Mouse (Mus musculus): Measurements from ENCODE around the gene Vmn1r197.
A peak's percentile ranks its signal among the peaks of the same experiment; 100 is the strongest.
"Not testable (repeated sequence)": the region's sequence is repeated elsewhere in the genome, so short reads cannot be mapped to it uniquely, and the experiment has no call there.

Gene Vmn1r197

DNA sequence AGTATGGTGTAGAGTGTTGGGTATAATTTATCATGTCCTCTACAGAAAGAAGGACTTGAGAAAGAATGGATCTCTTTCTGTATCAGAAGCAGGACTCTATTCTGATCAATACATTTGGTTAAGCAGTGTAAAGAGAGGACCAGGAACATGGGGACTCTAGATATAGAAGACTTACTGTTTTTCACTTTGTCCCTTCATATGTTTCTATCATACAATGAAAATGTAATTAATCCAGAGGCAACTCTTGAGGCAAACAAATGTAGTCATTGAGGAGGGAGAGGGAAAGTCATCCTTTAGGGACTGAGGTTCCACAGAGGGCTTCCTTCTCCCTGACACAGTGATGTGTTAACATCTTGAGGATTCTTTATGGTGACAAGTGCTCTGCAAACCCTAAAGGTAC is at the start of gene Vmn1r197:
Gene Vmn1r197, plus strand, starts transcription at position 301 of the 400 bp plus-strand sequence.
- no peak for DNase-seq

DNA sequence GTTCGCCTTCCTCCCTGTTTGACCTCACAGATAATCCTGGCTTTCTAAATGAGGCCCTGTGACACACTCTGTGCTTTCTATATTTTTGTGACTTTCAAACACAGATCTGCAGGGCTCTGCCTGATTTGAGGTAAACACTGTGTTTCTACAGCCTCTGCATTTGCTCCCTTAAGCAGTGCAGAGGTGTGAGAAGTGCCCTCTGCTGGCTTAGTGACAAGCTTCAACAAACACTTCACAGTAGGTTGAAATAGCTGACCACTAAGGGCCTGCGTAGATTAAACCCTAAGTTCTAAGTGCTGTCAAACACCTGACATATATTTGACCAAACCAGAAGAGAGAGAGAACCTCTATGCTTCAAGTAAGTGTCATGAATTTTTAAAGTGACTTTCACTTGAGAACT is 39.8 kb upstream of the Vmn1r197 start:
- DNase-seq, result no peak

DNA sequence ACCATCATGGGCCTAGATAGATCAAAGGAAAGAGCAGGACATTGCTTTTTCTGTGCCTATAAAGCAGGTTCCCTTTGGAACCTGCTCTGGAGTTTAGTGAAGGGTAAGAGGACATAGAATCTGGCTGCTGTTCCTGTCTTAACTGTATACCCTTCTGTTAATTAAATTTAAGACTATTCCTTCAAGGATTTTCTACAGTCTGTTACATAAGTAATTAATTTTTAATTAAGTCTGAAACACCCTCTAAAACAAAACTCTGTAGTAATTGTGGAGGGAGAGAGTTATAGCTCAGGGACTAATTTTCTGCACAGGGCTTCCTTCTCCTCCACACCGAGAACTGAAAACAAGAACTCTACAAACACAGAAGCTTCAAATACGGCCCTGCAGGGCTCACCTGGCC is 34.8 kb upstream of the Vmn1r197 start, which contains the start of gene Vmn1r196:
Gene Vmn1r196, plus strand, starts transcription at position 301 of the 400 bp plus-strand sequence.
- DNase-seq, result no peak

DNA sequence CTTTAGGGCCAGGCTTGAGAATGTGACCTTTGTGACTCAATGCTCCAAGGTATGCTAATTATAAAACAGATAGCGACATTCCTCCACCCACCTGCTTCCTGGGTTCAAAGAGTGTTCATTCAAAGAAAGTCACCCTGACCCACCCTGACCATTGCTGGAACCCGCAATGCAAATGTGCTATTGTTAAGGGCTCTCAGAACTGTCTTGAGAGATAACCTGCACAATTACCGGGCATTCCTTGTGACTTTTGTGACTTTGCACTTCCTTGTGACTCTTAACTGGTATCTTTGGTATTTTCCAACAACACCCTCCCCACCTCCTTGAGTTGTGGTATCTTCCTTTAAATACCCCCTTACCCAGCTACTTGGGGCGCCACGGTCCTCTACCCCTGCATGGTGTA is 16.3 kb upstream of the Vmn1r197 start:
- not testable (repeated sequence) for DNase-seq

DNA sequence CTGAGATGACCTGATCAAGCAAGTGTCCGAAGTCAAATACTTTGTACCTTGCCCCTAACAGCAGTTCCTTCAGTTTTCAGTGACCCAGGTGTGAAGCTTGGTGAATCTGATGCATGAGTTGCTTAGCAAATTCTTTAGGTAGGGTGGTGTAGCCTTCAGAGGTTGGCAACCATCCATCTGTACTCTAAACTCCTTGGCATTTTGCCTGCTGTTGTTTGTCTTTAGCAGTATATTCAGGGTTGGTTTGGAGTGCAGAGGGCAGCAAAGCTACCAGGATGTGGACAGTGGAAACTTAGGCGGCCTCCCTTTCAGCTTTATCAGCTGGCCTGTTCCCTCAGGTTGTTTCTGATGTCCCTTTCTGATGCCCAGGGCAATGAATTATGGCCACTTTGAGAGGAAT is 9.0 kb upstream of the Vmn1r197 start:
- peak; percentile 76 for DNase-seq

DNA sequence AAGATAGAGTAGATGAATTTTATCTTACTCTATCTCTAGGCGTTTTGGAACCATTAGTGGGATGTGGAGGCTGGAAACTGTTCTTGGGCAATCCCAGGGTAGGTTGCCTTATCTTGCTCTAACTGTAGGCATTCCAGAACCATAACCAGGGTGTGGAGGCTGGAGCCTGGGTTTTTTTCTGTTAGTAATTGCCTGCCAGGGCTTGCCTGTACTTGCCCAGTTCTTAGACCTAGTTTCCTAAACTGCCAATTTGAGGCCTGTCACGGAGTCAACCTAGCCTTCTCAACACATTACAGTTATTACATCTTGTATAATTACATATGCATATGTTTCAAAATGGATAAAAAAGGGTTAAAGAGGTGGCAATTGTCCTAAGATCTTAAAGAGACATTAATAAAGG is 7.0 kb upstream of the Vmn1r197 start:
- DNase-seq, result no peak

DNA sequence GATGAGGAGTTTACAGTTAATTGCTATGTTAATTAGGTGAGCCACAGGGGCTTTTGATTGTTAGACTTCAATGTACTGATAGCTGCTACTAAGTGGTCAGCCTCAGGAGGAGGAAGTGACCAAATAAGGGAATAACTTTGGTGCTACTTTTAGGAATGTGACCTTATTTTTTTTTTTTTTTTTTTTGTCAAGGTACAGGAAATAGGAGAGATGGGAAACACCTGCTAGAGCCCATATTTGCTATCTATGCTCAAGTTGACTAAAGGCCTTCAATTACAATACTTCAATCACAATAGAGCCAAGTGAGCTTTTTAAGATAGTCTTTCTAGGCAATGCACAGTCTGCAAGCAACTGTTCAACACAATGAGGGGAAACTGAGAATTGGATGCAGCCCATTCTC is 4.3 kb upstream of the Vmn1r197 start:
- DNase-seq, result no peak

DNA sequence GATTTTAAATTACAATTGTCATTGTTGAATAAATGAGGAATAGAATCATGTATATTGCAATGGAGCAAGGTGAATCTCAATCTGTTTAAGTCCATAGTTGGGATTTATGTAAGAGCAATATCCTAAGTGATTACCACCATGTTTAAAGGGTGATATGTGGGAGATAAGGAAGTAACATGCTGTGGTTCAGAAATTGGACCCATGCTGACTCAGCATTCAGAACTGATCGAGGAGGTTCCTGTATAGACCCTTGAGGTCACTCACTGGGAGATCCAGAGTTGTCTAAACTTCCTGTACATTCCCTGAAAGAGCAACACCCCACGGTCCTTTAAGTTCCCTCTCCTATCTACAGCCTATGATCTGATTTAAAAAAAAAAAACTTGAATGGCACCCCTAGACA is 8.9 kb downstream of the Vmn1r197 start:
- no peak for DNase-seq

DNA sequence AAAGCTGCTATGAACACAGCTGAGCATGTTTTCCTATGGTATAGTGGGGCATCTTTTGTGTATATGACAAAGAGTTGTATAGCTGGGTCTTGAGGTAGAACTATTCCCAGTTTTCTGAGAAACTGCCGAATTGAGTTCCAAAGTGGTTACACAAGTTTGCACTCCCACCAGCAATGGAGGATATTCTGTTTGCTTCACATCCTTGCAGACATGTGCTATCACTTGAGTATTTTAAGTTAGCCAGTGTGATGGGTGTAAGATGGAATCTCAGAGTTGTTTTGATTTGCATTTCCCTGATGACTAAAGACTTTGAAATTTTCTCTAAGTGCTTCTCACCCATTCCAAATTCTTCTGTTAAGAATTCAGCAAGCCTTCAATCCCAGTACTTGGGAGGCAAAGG is 11.2 kb downstream of the Vmn1r197 start:
- DNase-seq, result no peak

DNA sequence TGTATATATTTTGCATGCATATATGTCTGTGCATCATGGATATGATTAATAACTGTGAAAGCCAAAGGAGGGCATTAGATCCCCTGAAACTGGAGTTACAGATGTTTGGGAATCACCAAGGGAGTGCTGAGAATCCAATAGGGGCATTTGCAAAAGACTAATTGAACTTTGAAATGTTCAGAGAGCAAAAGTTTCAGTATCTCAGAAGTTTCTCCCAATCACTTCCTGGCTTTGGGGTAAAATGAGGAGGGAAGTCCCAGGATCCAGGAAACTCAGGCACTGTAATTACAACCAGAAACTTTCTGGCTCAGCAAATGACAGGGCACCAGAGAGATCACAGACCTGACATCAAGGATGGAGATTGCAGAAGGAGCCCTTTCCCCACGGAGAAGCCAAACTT is 25.7 kb downstream of the Vmn1r197 start, which contains the start of gene Vmn1r198:
Gene Vmn1r198, plus strand, starts transcription at position 301 of the 400 bp plus-strand sequence.
- no peak for DNase-seq

DNA sequence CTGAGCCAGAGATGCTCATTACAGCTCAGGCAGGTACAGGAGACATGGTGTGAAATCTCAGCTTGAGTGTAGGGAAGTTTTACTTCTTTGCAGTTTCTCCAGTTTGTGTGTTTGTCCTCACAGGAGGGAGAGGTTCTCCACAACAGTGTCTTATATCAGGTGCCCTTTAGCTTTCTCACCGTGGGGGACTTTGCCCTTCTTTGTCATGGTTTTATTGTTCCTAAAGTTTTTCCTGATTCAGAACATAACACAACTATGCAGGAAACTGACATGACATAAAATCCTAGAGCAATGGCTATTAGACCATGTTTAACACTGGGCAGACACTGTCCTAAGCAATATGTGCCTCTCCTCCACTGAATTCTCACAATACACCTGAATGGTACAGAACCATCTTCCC is 26.4 kb downstream of the Vmn1r197 start:
- DNase-seq, result no peak

DNA sequence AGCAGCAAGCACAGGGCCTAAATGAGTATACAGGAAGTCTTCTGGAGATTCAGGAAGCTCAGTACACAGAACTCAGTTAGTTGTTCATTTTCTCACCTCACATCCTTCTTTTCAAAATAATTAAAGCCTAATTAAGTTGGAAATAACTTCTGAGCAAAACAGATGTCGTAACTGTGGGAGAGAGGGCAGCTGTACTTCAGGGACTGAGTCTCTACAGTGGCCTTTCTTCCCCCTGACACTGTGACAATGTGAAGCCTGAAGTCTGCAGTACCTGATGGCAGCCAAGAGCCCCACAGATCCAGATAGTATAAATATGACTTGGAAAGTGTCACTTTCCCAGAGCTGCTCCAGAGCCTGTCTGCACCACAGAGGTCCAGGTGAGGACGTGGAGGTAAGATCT is 55.1 kb downstream of the Vmn1r197 start, which contains the start of gene Vmn1r199:
Gene Vmn1r199, plus strand, starts transcription at position 301 of the 400 bp plus-strand sequence.
- no peak for DNase-seq

DNA sequence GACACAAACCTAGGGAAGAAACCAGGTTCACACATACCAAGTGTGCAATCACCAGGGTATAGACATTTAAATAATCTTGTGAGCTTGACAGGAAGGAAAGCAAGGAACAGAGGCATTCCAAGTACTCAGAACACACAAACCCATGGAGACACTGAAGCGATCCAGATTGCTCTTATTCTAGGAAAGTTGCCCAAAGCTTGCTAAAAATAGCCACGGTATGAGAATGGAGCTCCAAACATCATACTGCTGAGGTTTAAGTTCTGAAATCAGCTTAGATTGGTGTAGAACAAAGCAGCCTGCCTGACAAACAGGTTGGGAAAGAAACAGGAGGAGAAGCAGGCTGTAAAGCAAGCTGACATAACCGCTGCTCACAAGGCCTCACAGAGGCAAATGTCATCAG is 56.7 kb downstream of the Vmn1r197 start:
- DNase-seq, result peak; percentile 8

Data from kidney, postnatal 14 days (tissue).